Mouse (Mus musculus) inflammation-experienced regulatory T-cells, adult 16 weeks (primary cell): ENCODE results near the gene Ppp2r5e. TPM values are rescaled to one million over a fixed set of nuclear protein-coding genes. Genes with fewer than 3 reads are reported as not detected.

Source experiments
- polyA plus RNA-seq: library from polyadenylated mRNA; unstranded; fragments of 100-300 nt; shearing (Covaris generic); gene quantifications from one replicate; pipeline ENCODE4 v1.2.1, GENCODE M21; 2017

Ppp2r5e gene
- polyA plus RNA-seq, result 4.8 TPM

GRCm38 (mm10) chr12:75596154-75597002 is at the start of gene Ppp2r5e:
Gene Ppp2r5e, minus strand, starts transcription at chr12:75596245.

DNA sequence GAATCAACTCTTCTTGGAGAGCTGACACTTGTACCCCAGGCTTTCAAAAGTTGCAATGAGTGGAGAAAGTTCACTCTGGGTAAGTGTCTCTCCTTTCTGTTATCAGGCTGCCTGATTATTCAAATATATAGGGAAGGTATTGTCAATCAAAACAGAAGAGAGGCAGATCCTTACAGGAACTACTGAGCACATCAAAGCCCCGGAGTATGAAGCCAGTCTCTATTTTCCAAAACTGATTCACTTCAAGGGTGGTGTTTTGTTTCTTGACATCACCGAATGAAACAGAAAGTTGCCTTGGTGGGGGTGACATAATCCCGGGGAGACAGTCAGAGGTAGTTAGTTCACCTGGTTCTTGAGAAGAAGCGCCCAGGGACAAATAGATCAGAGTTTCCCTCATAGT is 179.4 kb downstream of the Ppp2r5e start, which contains the start of gene Gphb5:
Gene Gphb5 (minus strand): TSS at position 101 of the 400 bp plus-strand sequence.

Other genes starting within 250 kb of the Ppp2r5e start
- gene Gphb5, start 179.5 kb downstream of the Ppp2r5e start, polyA plus RNA-seq, result not detected
- gene Wdr89, start 73.3 kb upstream of the Ppp2r5e start, polyA plus RNA-seq, result 14.0 TPM
- gene Sgpp1, start 139.5 kb upstream of the Ppp2r5e start, polyA plus RNA-seq, result 7.7 TPM
- gene Syne2, start 221.9 kb upstream of the Ppp2r5e start, polyA plus RNA-seq, result 17.4 TPM